Mouse (Mus musculus): ENCODE measurements around the gene Naalad2. TPM values are rescaled to one million over a fixed set of nuclear protein-coding genes. Genes with fewer than 3 reads are reported as not detected.

Naalad2 gene
- total and polyA plus RNA-seq, 2 experiments from 2014 or later: 4.5 to 15.8 TPM

DNA sequence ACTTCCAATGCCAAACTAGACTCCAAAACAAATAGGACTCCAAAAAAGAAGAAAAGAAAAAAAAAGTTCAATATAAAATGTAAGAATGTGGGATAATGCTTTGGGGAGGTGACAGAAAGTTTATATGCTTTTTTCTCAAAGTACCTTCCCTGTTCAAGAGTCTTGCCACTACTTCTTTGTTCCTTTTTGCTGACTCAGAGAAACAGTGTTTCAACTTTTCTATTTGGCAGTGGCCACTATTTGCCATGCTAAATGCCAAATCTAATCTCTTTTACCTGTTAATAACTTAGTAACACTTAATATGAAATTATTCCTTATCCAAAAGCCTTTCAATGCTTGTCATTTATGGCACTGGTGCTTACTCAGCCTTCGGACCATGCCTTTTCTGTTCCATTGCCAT lies 126.9 kb downstream of the Naalad2 start:
- H3K9ac ChIP-seq (replicated peaks; ENCODE audit: low read depth, low read length): no peak overlapping the region
- no peak for TF ChIP-seq CTCF (IDR thresholded peaks at IDR 0.05; ENCODE audit: low read depth)
- TF ChIP-seq EP300 (IDR thresholded peaks at IDR 0.05; ENCODE audit: low read depth): no peak
- H3K4me2 ChIP-seq (ENCODE audit: low read depth, low read length): no peak overlapping the region
- no peaks in the 10 kb centered on the region for H3K36me3 ChIP-seq (replicated peaks; ENCODE audit: control insufficient read depth, insufficient read depth, low read length)
- no peaks in the 10 kb centered on the region for H3K9me3 ChIP-seq (replicated peaks; ENCODE audit: control insufficient read depth, low read length)
- no peak for DNase-seq (ENCODE audit: low spot score)
- no peak for ATAC-seq (ENCODE audit: insufficient read depth, low read depth)
- WGBS: 54% methylated on average over 1 of the region's 1 CpGs
- no peaks in the 10 kb centered on the region for H3K27me3 ChIP-seq (ENCODE audit: control insufficient read depth, insufficient read depth, low read length)
- H3K4me3 ChIP-seq (ENCODE audit: low read depth, low read length): no peak overlapping the region
- H3K4me1 ChIP-seq (ENCODE audit: control insufficient read depth, insufficient read depth): no peaks in the 10 kb centered on the region
- no peak overlapping the region for H3K27ac ChIP-seq (ENCODE audit: low read depth)

Other genes starting within 250 kb of the Naalad2 start
- gene Chordc1, start 110.9 kb downstream of the Naalad2 start, total RNA-seq (2014; rRNA removed; ENCODE audit: low replicate concordance): 15.0 and 69.7 TPM in 2 replicates
- gene Chordc1, start 110.9 kb downstream of the Naalad2 start, polyA plus RNA-seq (2015; fragmentation: Nextera tagmentation; extraction: Ambion mirVana): 51.7 and 53.5 TPM in 2 replicates
- not detected in 2 replicates for gene Ubtfl1, start 1.4 kb upstream of the Naalad2 start, total RNA-seq (2014; rRNA removed; ENCODE audit: low replicate concordance)
- not detected in 2 replicates for gene Ubtfl1, start 1.4 kb upstream of the Naalad2 start, polyA plus RNA-seq (2015; fragmentation: Nextera tagmentation; extraction: Ambion mirVana)
- gene Mbd3l2, start 27.7 kb upstream of the Naalad2 start, total RNA-seq (2014; rRNA removed; ENCODE audit: low replicate concordance): not detected in 2 replicates
- not detected in 2 replicates for gene Mbd3l2, start 27.7 kb upstream of the Naalad2 start, polyA plus RNA-seq (2015; fragmentation: Nextera tagmentation; extraction: Ambion mirVana)
- gene Zfp558, start 75.3 kb upstream of the Naalad2 start, total RNA-seq (2014; rRNA removed; ENCODE audit: low replicate concordance): 0.46 and 0.73 TPM in 2 replicates
- gene Zfp558, start 75.3 kb upstream of the Naalad2 start, polyA plus RNA-seq (2015; fragmentation: Nextera tagmentation; extraction: Ambion mirVana): 1.7 and 1.9 TPM in 2 replicates
- gene Mbd3l1, start 75.4 kb upstream of the Naalad2 start, total RNA-seq (2014; rRNA removed; ENCODE audit: low replicate concordance): not detected in 2 replicates
- gene Mbd3l1, start 75.4 kb upstream of the Naalad2 start, polyA plus RNA-seq (2015; fragmentation: Nextera tagmentation; extraction: Ambion mirVana): not detected in 2 replicates